Mouse (Mus musculus) bone marrow, adult 2 months (tissue): ENCODE data around the gene Gm12695.

Experiments used
- CTCF ChIP-seq: fragments of 200-500 bp; IDR thresholded peaks from 2 replicates; pipeline ENCODE4 v1.5.1; 2011; ENCODE audit warnings: low read length, control low read depth; ENCODE audit not compliant: control insufficient read depth, insufficient read depth
- POLR2A ChIP-seq: fragments of 200-500 bp; IDR thresholded peaks from 2 replicates; pipeline ENCODE4 v1.6.1; 2011; ENCODE audit warnings: low read depth, mild to moderate bottlenecking, control low read depth, low read length, borderline replicate concordance; ENCODE audit not compliant: control insufficient read depth

DNA sequence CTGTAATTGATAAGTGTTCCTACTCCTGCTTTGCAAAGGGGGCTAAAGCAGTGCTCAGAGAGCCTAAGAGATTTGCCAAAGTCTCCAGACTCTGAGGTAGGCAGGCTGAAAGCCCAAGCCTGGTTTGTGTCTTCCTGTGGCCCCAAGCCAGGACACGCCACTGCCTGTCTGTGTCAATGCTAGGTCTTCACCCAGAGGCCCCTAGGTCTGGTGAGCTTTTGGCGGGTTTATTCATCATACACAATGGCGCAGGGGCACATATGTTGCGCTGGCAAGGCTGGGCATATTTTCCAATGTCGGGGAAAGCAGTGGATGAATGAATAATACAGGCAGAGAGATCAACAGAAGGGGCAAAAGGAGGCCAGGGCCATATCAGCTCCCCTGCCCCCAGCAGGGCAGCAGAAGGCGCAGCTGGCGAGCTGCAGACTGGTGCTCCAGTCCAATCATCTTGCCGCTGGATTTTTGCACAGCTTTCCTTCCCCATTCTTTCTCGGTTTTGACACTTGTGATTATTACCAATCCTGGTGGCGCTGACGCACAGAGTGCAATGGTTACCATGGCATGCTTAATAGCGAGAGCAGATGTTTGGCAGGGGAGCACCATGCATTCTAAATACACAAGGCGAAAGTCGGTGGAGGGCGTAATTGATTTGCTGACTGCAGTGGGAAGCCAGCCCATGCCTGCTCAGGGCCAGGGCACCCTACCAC is 87.3 kb downstream of the Gm12695 start:
- TF ChIP-seq POLR2A (no peak), CTCF (no peak)
